Mouse (Mus musculus): Measurements from ENCODE around the gene Lrrc4. TPM values are rescaled to one million over a fixed set of nuclear protein-coding genes. Genes with fewer than 3 reads are reported as not detected.

Gene Lrrc4
- polyA plus RNA-seq, 1 experiment = 0.11 TPM

- WGBS = 94% methylated on average over 4 of the region's 4 CpGs
- no peaks in the 10 kb centered on the region for H3K4me1 ChIP-seq (ENCODE audit: control insufficient read depth, insufficient read depth, insufficient read length, low read length)
- H3K27ac ChIP-seq (ENCODE audit: insufficient read depth, low read depth, low read length) = no peak overlapping the region
- no peaks in the 10 kb centered on the region for H3K27me3 ChIP-seq (ENCODE audit: control insufficient read depth, insufficient read depth, low read length)
- no peak overlapping the region for H3K4me3 ChIP-seq (ENCODE audit: low read depth, low read length)
- H3K36me3 ChIP-seq (ENCODE audit: control insufficient read depth, insufficient read depth, low read length) = peaks cover 9% of the 10 kb centered on the region
- TF ChIP-seq CTCF (IDR thresholded peaks at IDR 0.05; ENCODE audit: extremely low read depth, insufficient read length, insufficient replicate concordance, low read depth, low read length) = no peak
- no peak for TF ChIP-seq POLR2A (IDR thresholded peaks at IDR 0.05; ENCODE audit: low read depth, low read length)
Measured at GRCm38 (mm10) chr6:28783082-28783647, 48.4 kb downstream of the Lrrc4 start.

- H3K4me3 ChIP-seq (ENCODE audit: low read depth, low read length) = no peak overlapping the region
- H3K4me1 ChIP-seq (ENCODE audit: control insufficient read depth, insufficient read depth, insufficient read length, low read length) = no peaks in the 10 kb centered on the region
- TF ChIP-seq POLR2A (IDR thresholded peaks at IDR 0.05; ENCODE audit: low read depth, low read length) = no peak
- no peak for TF ChIP-seq CTCF (IDR thresholded peaks at IDR 0.05; ENCODE audit: extremely low read depth, insufficient read length, insufficient replicate concordance, low read depth, low read length)
- H3K27ac ChIP-seq (ENCODE audit: insufficient read depth, low read depth, low read length) = no peak overlapping the region
- no peaks in the 10 kb centered on the region for H3K27me3 ChIP-seq (ENCODE audit: control insufficient read depth, insufficient read depth, low read length)
- WGBS = 80% methylated on average over 3 of the region's 3 CpGs
- H3K36me3 ChIP-seq (ENCODE audit: control insufficient read depth, insufficient read depth, low read length) = peaks cover 10% of the 10 kb centered on the region
Measured at GRCm38 (mm10) chr6:28781696-28782095, 49.9 kb downstream of the Lrrc4 start.

- H3K4me3 ChIP-seq (ENCODE audit: low read depth, low read length) = no peak overlapping the region
- 0 out of 2 replicates have a peak, but pooled peaks cover 2% of the 10 kb centered on the region for H3K36me3 ChIP-seq (ENCODE audit: control insufficient read depth, insufficient read depth, low read length)
- H3K27ac ChIP-seq (ENCODE audit: insufficient read depth, low read depth, low read length) = no peak overlapping the region
- H3K4me1 ChIP-seq (ENCODE audit: control insufficient read depth, insufficient read depth, insufficient read length, low read length) = no peaks in the 10 kb centered on the region
- H3K27me3 ChIP-seq (ENCODE audit: control insufficient read depth, insufficient read depth, low read length) = no peaks in the 10 kb centered on the region
- 69% methylated on average over 2 of the region's 2 CpGs for WGBS
- no peak for TF ChIP-seq CTCF (IDR thresholded peaks at IDR 0.05; ENCODE audit: extremely low read depth, insufficient read length, insufficient replicate concordance, low read depth, low read length)
- TF ChIP-seq POLR2A (IDR thresholded peaks at IDR 0.05; ENCODE audit: low read depth, low read length) = no peak
Measured at GRCm38 (mm10) chr6:28771331-28771730, 60.2 kb downstream of the Lrrc4 start.

- Histone ChIP-seq H3K4me3 (ENCODE audit: low read depth, low read length) (no peak overlapping the region), H3K27ac (ENCODE audit: insufficient read depth, low read depth, low read length) (no peak overlapping the region), H3K27me3 (ENCODE audit: control insufficient read depth, insufficient read depth, low read length) (no peaks in the 10 kb centered on the region), H3K4me1 (ENCODE audit: control insufficient read depth, insufficient read depth, insufficient read length, low read length) (no peaks in the 10 kb centered on the region), H3K36me3 (ENCODE audit: control insufficient read depth, insufficient read depth, low read length) (peaks cover 3% of the 10 kb centered on the region; the same call in 1 of the 2 replicates)
- WGBS = 90% methylated on average over 6 of the region's 6 CpGs
- no peak for TF ChIP-seq CTCF (IDR thresholded peaks at IDR 0.05; ENCODE audit: extremely low read depth, insufficient read length, insufficient replicate concordance, low read depth, low read length)
- TF ChIP-seq POLR2A (IDR thresholded peaks at IDR 0.05; ENCODE audit: low read depth, low read length) = no peak
Measured at GRCm38 (mm10) chr6:28767891-28768481, 63.6 kb downstream of the Lrrc4 start.

GRCm38 (mm10) chr6:28766622-28767021 lies 64.9 kb downstream of the Lrrc4 start:
- H3K27ac ChIP-seq (ENCODE audit: insufficient read depth, low read depth, low read length) = no peak overlapping the region
- H3K36me3 ChIP-seq (ENCODE audit: control insufficient read depth, insufficient read depth, low read length) = peaks cover 3% of the 10 kb centered on the region; the same call in 1 of the 2 replicates
- H3K4me3 ChIP-seq (ENCODE audit: low read depth, low read length) = no peak overlapping the region
- H3K27me3 ChIP-seq (ENCODE audit: control insufficient read depth, insufficient read depth, low read length) = no peaks in the 10 kb centered on the region
- TF ChIP-seq CTCF (IDR thresholded peaks at IDR 0.05; ENCODE audit: extremely low read depth, insufficient read length, insufficient replicate concordance, low read depth, low read length) (no peak), POLR2A (IDR thresholded peaks at IDR 0.05; ENCODE audit: low read depth, low read length) (no peak)
- H3K4me1 ChIP-seq (ENCODE audit: control insufficient read depth, insufficient read depth, insufficient read length, low read length) = no peaks in the 10 kb centered on the region
- WGBS = 37% methylated on average over 3 of the region's 3 CpGs

- Histone ChIP-seq H3K4me1 (ENCODE audit: control insufficient read depth, insufficient read depth, insufficient read length, low read length) (peaks cover 5% of the 10 kb centered on the region; the same call in 1 of the 2 replicates), H3K27ac (ENCODE audit: insufficient read depth, low read depth, low read length) (no peak overlapping the region)
Measured at GRCm38 (mm10) chr6:28762132-28762775, 69.3 kb downstream of the Lrrc4 start.

GRCm38 (mm10) chr6:28761728-28762127 lies 69.8 kb downstream of the Lrrc4 start:
- no peak for TF ChIP-seq CTCF (IDR thresholded peaks at IDR 0.05; ENCODE audit: extremely low read depth, insufficient read length, insufficient replicate concordance, low read depth, low read length)
- TF ChIP-seq POLR2A (IDR thresholded peaks at IDR 0.05; ENCODE audit: low read depth, low read length) = no peak
- WGBS = 79% methylated on average over 3 of the region's 3 CpGs
- peaks cover 5% of the 10 kb centered on the region; the same call in 1 of the 2 replicates for H3K4me1 ChIP-seq (ENCODE audit: control insufficient read depth, insufficient read depth, insufficient read length, low read length)
- peaks cover 3% of the 10 kb centered on the region; the same call in 1 of the 2 replicates for H3K36me3 ChIP-seq (ENCODE audit: control insufficient read depth, insufficient read depth, low read length)
- H3K27me3 ChIP-seq (ENCODE audit: control insufficient read depth, insufficient read depth, low read length) = no peaks in the 10 kb centered on the region
- H3K4me3 ChIP-seq (ENCODE audit: low read depth, low read length) = no peak overlapping the region
- no peak overlapping the region for H3K27ac ChIP-seq (ENCODE audit: insufficient read depth, low read depth, low read length)

More at GRCm38 (mm10) chr6:28762132-28762775, 69.3 kb downstream of the Lrrc4 start:
- H3K4me3 ChIP-seq (ENCODE audit: low read depth, low read length) = no peak overlapping the region
- no peak for TF ChIP-seq POLR2A (IDR thresholded peaks at IDR 0.05; ENCODE audit: low read depth, low read length)
- WGBS = 73% methylated on average over 5 of the region's 5 CpGs
- H3K27me3 ChIP-seq (ENCODE audit: control insufficient read depth, insufficient read depth, low read length) = no peaks in the 10 kb centered on the region
- peaks cover 3% of the 10 kb centered on the region; the same call in 1 of the 2 replicates for H3K36me3 ChIP-seq (ENCODE audit: control insufficient read depth, insufficient read depth, low read length)

Measured in small intestine, adult 2 months (tissue).